Mouse (Mus musculus) liver, embryonic 12.5 days (tissue): Measurements from ENCODE around the gene Actr1b. TPM values are rescaled to one million over a fixed set of nuclear protein-coding genes. Genes with fewer than 3 reads are reported as not detected.

ENCODE experiments used
- ATAC-seq: fragments of 200-750 bp; cut with Nextera tagmentation; 2 replicates; pipeline ENCODE4 v1.8.0; 2017; ENCODE audit warnings: moderate number of reproducible peaks, mild to moderate bottlenecking, moderate library complexity
- H3K27ac ChIP-seq: fragments of 300-500 bp; sonication (generic); 2 replicates; pipeline ENCODE4 v1.5.1; 2016; ENCODE audit warnings: mild to moderate bottlenecking
- H3K27me3 ChIP-seq: fragments of 300-500 bp; sonication (generic); replicated peaks from 2 replicates; pipeline ENCODE4 v1.6.1; 2016; ENCODE audit warnings: mild to moderate bottlenecking, moderate library complexity
- H3K36me3 ChIP-seq: fragments of 300-500 bp; sonication (generic); 2 replicates; pipeline ENCODE4 v1.6.1; 2016; ENCODE audit warnings: mild to moderate bottlenecking, moderate library complexity
- H3K4me1 ChIP-seq: fragments of 300-500 bp; sonication (generic); 2 replicates; pipeline ENCODE4 v1.6.1; 2016
- H3K4me2 ChIP-seq: fragments of 300-500 bp; sonication (generic); 2 replicates; pipeline ENCODE4 v1.6.1; 2016; ENCODE audit warnings: mild to moderate bottlenecking, moderate library complexity
- H3K4me3 ChIP-seq: fragments of 300-500 bp; sonication (generic); 2 replicates; pipeline ENCODE4 v1.5.1; 2016; ENCODE audit warnings: mild to moderate bottlenecking, moderate library complexity
- H3K9ac ChIP-seq: fragments of 300-500 bp; sonication (generic); 2 replicates; pipeline ENCODE4 v1.6.1; 2016; ENCODE audit warnings: mild to moderate bottlenecking, moderate library complexity
- H3K9me3 ChIP-seq: fragments of 300-500 bp; sonication (generic); replicated peaks from 2 replicates; pipeline ENCODE4 v1.6.1; 2016; ENCODE audit warnings: mild to moderate bottlenecking, moderate library complexity
- WGBS: fragments of 180-500 bp; shearing (Covaris S2); methylation state at CpG from one replicate; pipeline ENCODE4 v1.1.7; 2016; ENCODE audit not compliant: insufficient replicate concordance; 5-methylcytosine and 5-hydroxymethylcytosine counted together
- microRNA-seq: library from miRNA; unstranded; fragments of <30 nt; microRNA quantifications from one replicate; pipeline ENCODE4, GENCODE M21; 2017
- polyA plus RNA-seq: library from polyadenylated mRNA; unstranded; fragments of >200 nt; fragmentation: Nextera tagmentation; extraction: Ambion mirVana; gene quantifications from 2 replicates; pipeline ENCODE4 v1.2.1, GENCODE M21; 2016

Actr1b gene
- polyA plus RNA-seq, 1 experiment from 2014 or later: 47.9 TPM

- ATAC-seq: no peak
- no peaks in the 10 kb centered on the region for H3K9me3 ChIP-seq
- no peaks in the 10 kb centered on the region for H3K36me3 ChIP-seq
- no peak overlapping the region for H3K27ac ChIP-seq
- peaks cover 39% of the 10 kb centered on the region for H3K4me1 ChIP-seq
- no peaks in the 10 kb centered on the region for H3K27me3 ChIP-seq
- no peak overlapping the region for H3K4me3 ChIP-seq
- no peak overlapping the region for H3K4me2 ChIP-seq
- H3K9ac ChIP-seq: no peak overlapping the region
- WGBS: 69% methylated on average over 4 of the region's 4 CpGs
Measured at GRCm38 (mm10) chr1:36665934-36666333, 48.3 kb downstream of the Actr1b start.

GRCm38 (mm10) chr1:36665165-36665723 is 49.0 kb downstream of the Actr1b start:
- Histone ChIP-seq H3K27me3 (no peaks in the 10 kb centered on the region), H3K4me1 (peaks cover 32% of the 10 kb centered on the region), H3K4me2 (no peak overlapping the region), H3K27ac (no peak overlapping the region), H3K36me3 (no peaks in the 10 kb centered on the region), H3K4me3 (no peak overlapping the region), H3K9ac (no peak overlapping the region), H3K9me3 (no peaks in the 10 kb centered on the region)
- 78% methylated on average over 11 of the region's 11 CpGs for WGBS
- no peak for ATAC-seq

- no peaks in the 10 kb centered on the region for H3K36me3 ChIP-seq
- WGBS: 27% methylated on average over 4 of the region's 4 CpGs
- H3K9me3 ChIP-seq: no peaks in the 10 kb centered on the region
- peaks cover 24% of the 10 kb centered on the region for H3K4me1 ChIP-seq
- H3K4me2 ChIP-seq: no peak overlapping the region; the same call in 1 of the 2 replicates
- peak; percentile 63 for ATAC-seq
- H3K4me3 ChIP-seq: no peak overlapping the region
- H3K27ac ChIP-seq: no peak overlapping the region
- no peaks in the 10 kb centered on the region for H3K27me3 ChIP-seq
- no peak overlapping the region for H3K9ac ChIP-seq
Measured at GRCm38 (mm10) chr1:36664457-36664856, 49.8 kb downstream of the Actr1b start.

- no peak for ATAC-seq
- 53% methylated on average over 7 of the region's 7 CpGs for WGBS
Measured at GRCm38 (mm10) chr1:36658621-36659399, 55.4 kb downstream of the Actr1b start.

GRCm38 (mm10) chr1:36657658-36658415 is 56.4 kb downstream of the Actr1b start:
- no peaks in the 10 kb centered on the region for H3K36me3 ChIP-seq
- no peak overlapping the region for H3K27ac ChIP-seq
- peaks cover 37% of the 10 kb centered on the region for H3K4me1 ChIP-seq
- H3K9ac ChIP-seq: no peak overlapping the region
- WGBS: 43% methylated on average over 4 of the region's 4 CpGs
- H3K27me3 ChIP-seq: no peaks in the 10 kb centered on the region
- no peaks in the 10 kb centered on the region for H3K9me3 ChIP-seq
- H3K4me3 ChIP-seq: no peak overlapping the region
- peak; percentile 74 for ATAC-seq
- peak overlapping the region; percentile 16; the same call in 1 of the 2 replicates for H3K4me2 ChIP-seq

More at GRCm38 (mm10) chr1:36658621-36659399, 55.4 kb downstream of the Actr1b start:
- H3K9me3 ChIP-seq: no peaks in the 10 kb centered on the region
- no peak overlapping the region for H3K4me3 ChIP-seq
- no peak overlapping the region for H3K9ac ChIP-seq
- H3K4me1 ChIP-seq: peaks cover 37% of the 10 kb centered on the region
- H3K27me3 ChIP-seq: no peaks in the 10 kb centered on the region
- no peaks in the 10 kb centered on the region for H3K36me3 ChIP-seq
- H3K4me2 ChIP-seq: 0 out of 2 replicates have a peak overlapping the region, but pooled peaks have one; percentile 16
- no peak overlapping the region for H3K27ac ChIP-seq

- no peak overlapping the region for H3K4me3 ChIP-seq
- no peaks in the 10 kb centered on the region for H3K36me3 ChIP-seq
- 17% methylated on average over 3 of the region's 3 CpGs for whole genome bisulfite sequencing
- H3K27ac ChIP-seq: no peak overlapping the region
- peaks cover 37% of the 10 kb centered on the region for H3K4me1 ChIP-seq
- no peak overlapping the region for H3K4me2 ChIP-seq
- H3K27me3 ChIP-seq: no peaks in the 10 kb centered on the region
- H3K9me3 ChIP-seq: no peaks in the 10 kb centered on the region
- no peak for ATAC-seq
- H3K9ac ChIP-seq: no peak overlapping the region
Measured at GRCm38 (mm10) chr1:36656233-36656632, 58.0 kb downstream of the Actr1b start.

- WGBS: 78% methylated on average over 5 of the region's 5 CpGs
- H3K27me3 ChIP-seq: no peaks in the 10 kb centered on the region
- peaks cover 37% of the 10 kb centered on the region for H3K4me1 ChIP-seq
- no peaks in the 10 kb centered on the region for H3K9me3 ChIP-seq
- no peak overlapping the region for H3K4me3 ChIP-seq
- no peak for ATAC-seq
- H3K9ac ChIP-seq: no peak overlapping the region
- H3K36me3 ChIP-seq: no peaks in the 10 kb centered on the region
- H3K4me2 ChIP-seq: no peak overlapping the region
- no peak overlapping the region for H3K27ac ChIP-seq
Measured at GRCm38 (mm10) chr1:36655039-36655438, 59.2 kb downstream of the Actr1b start.

Small RNA genes lying within 50 kb of the gene (microRNA-seq; reads per million reads assigned to microRNA genes)
- not detected for gene Gm24133

Other genes starting within 250 kb of the Actr1b start
- gene Cnnm4, start 242.8 kb downstream of the Actr1b start, polyA plus RNA-seq: 3.8 and 4.0 TPM in 2 replicates
- gene Cnnm3, start 202.6 kb downstream of the Actr1b start, polyA plus RNA-seq: 1.3 and 1.5 TPM in 2 replicates
- gene Ankrd23, start 177.5 kb downstream of the Actr1b start, polyA plus RNA-seq: 4.0 and 6.9 TPM in 2 replicates
- gene Gm42417, start 175.0 kb downstream of the Actr1b start, polyA plus RNA-seq: 0.15 and 0.29 TPM in 2 replicates
- 9.0 and 10.5 TPM in 2 replicates for gene Ankrd39, start 167.0 kb downstream of the Actr1b start, polyA plus RNA-seq
- gene Sema4c, start 156.1 kb downstream of the Actr1b start, polyA plus RNA-seq: 3.9 TPM in 2 replicates
- 0.20 TPM in 1 of 2 replicates, not detected in the other for gene Fam178b, start 31.2 kb downstream of the Actr1b start, polyA plus RNA-seq
- 527 and 538 TPM in 2 replicates for gene Cox5b, start 23.0 kb downstream of the Actr1b start, polyA plus RNA-seq
- gene 4933424G06Rik, start 4.3 kb downstream of the Actr1b start, polyA plus RNA-seq: 0.11 TPM in 1 of 2 replicates, not detected in the other
- not detected in 2 replicates for gene Zap70, start 47.4 kb upstream of the Actr1b start, polyA plus RNA-seq
- 14.9 and 15.4 TPM in 2 replicates for gene Tmem131, start 229.2 kb upstream of the Actr1b start, polyA plus RNA-seq